Mouse (Mus musculus): Measurements from ENCODE around the gene Tenm1. TPM values are rescaled to one million over a fixed set of nuclear protein-coding genes. Genes with fewer than 3 reads are reported as not detected.
A peak's percentile ranks its signal among the peaks of the same experiment; 100 is the strongest.

Gene Tenm1
- polyA plus RNA-seq, 1 experiment: not detected

GRCm38 (mm10) chrX:42580521-42580920, 848.4 kb downstream of the Tenm1 start:
- 82% methylated on average over 2 of the region's 2 CpGs for WGBS

GRCm38 (mm10) chrX:42558683-42559082, 870.2 kb downstream of the Tenm1 start:
- no peaks in the 10 kb centered on the region for H3K36me3 ChIP-seq (ENCODE audit: control insufficient read depth, insufficient read depth, low read length)
- no peaks in the 10 kb centered on the region for H3K27me3 ChIP-seq (ENCODE audit: control insufficient read depth, insufficient read depth, low read length)
- H3K4me1 ChIP-seq (ENCODE audit: control insufficient read depth, insufficient read depth, insufficient read length): no peaks in the 10 kb centered on the region
- H3K27ac ChIP-seq (ENCODE audit: insufficient read depth, low read length): no peak overlapping the region
- H3K4me3 ChIP-seq (ENCODE audit: extremely low read depth, insufficient read depth, insufficient read length): no peak overlapping the region
- no peak for DNase-seq (ENCODE audit: low read depth in 1 of 2, low spot score in 2 of 2)
- WGBS: 77% methylated on average over 4 of the region's 4 CpGs
- no peak for TF ChIP-seq CTCF (IDR thresholded peaks at IDR 0.05; ENCODE audit: extremely low read depth, insufficient read depth, insufficient read length, insufficient replicate concordance)
- TF ChIP-seq POLR2A (IDR thresholded peaks at IDR 0.05; ENCODE audit: low read depth, low read length): no peak

More at GRCm38 (mm10) chrX:42580521-42580920, 848.4 kb downstream of the Tenm1 start:
- Histone ChIP-seq H3K27ac (ENCODE audit: insufficient read depth, low read length) (no peak overlapping the region), H3K27me3 (ENCODE audit: control insufficient read depth, insufficient read depth, low read length) (no peaks in the 10 kb centered on the region), H3K4me1 (ENCODE audit: control insufficient read depth, insufficient read depth, insufficient read length) (no peaks in the 10 kb centered on the region), H3K36me3 (ENCODE audit: control insufficient read depth, insufficient read depth, low read length) (no peaks in the 10 kb centered on the region), H3K4me3 (ENCODE audit: extremely low read depth, insufficient read depth, insufficient read length) (no peak overlapping the region)
- no peak for TF ChIP-seq POLR2A (IDR thresholded peaks at IDR 0.05; ENCODE audit: low read depth, low read length)
- no peak for TF ChIP-seq CTCF (IDR thresholded peaks at IDR 0.05; ENCODE audit: extremely low read depth, insufficient read depth, insufficient read length, insufficient replicate concordance)
- DNase-seq (ENCODE audit: low read depth in 1 of 2, low spot score in 2 of 2): no peak

GRCm38 (mm10) chrX:42557284-42557683, 871.6 kb downstream of the Tenm1 start:
- Histone ChIP-seq H3K27ac (ENCODE audit: insufficient read depth, low read length) (no peak overlapping the region), H3K4me3 (ENCODE audit: extremely low read depth, insufficient read depth, insufficient read length) (no peak overlapping the region), H3K27me3 (ENCODE audit: control insufficient read depth, insufficient read depth, low read length) (no peaks in the 10 kb centered on the region), H3K4me1 (ENCODE audit: control insufficient read depth, insufficient read depth, insufficient read length) (no peaks in the 10 kb centered on the region), H3K36me3 (ENCODE audit: control insufficient read depth, insufficient read depth, low read length) (no peaks in the 10 kb centered on the region)
- WGBS: 28% methylated on average over 7 of the region's 7 CpGs
- TF ChIP-seq CTCF (IDR thresholded peaks at IDR 0.05; ENCODE audit: extremely low read depth, insufficient read depth, insufficient read length, insufficient replicate concordance): peak; percentile 13; the same call in 1 of the 2 replicates
- no peak for TF ChIP-seq POLR2A (IDR thresholded peaks at IDR 0.05; ENCODE audit: low read depth, low read length)
- DNase-seq (ENCODE audit: low read depth in 1 of 2, low spot score in 2 of 2): no peak

- Histone ChIP-seq H3K27me3 (ENCODE audit: control insufficient read depth, insufficient read depth, low read length) (no peaks in the 10 kb centered on the region), H3K4me1 (ENCODE audit: control insufficient read depth, insufficient read depth, insufficient read length) (no peaks in the 10 kb centered on the region), H3K27ac (ENCODE audit: insufficient read depth, low read length) (no peak overlapping the region), H3K4me3 (ENCODE audit: extremely low read depth, insufficient read depth, insufficient read length) (no peak overlapping the region), H3K36me3 (ENCODE audit: control insufficient read depth, insufficient read depth, low read length) (no peaks in the 10 kb centered on the region)
- DNase-seq (ENCODE audit: low read depth in 1 of 2, low spot score in 2 of 2): no peak
- WGBS: 54% methylated on average over 4 of the region's 4 CpGs
- TF ChIP-seq CTCF (IDR thresholded peaks at IDR 0.05; ENCODE audit: extremely low read depth, insufficient read depth, insufficient read length, insufficient replicate concordance): no peak
- TF ChIP-seq POLR2A (IDR thresholded peaks at IDR 0.05; ENCODE audit: low read depth, low read length): no peak
Observed at GRCm38 (mm10) chrX:42548513-42548912, 880.4 kb downstream of the Tenm1 start.

GRCm38 (mm10) chrX:42545076-42545475, 883.9 kb downstream of the Tenm1 start:
- Histone ChIP-seq H3K4me1 (ENCODE audit: control insufficient read depth, insufficient read depth, insufficient read length) (no peaks in the 10 kb centered on the region), H3K27ac (ENCODE audit: insufficient read depth, low read length) (no peak overlapping the region), H3K36me3 (ENCODE audit: control insufficient read depth, insufficient read depth, low read length) (no peaks in the 10 kb centered on the region), H3K4me3 (ENCODE audit: extremely low read depth, insufficient read depth, insufficient read length) (no peak overlapping the region), H3K27me3 (ENCODE audit: control insufficient read depth, insufficient read depth, low read length) (no peaks in the 10 kb centered on the region)
- DNase-seq (ENCODE audit: low read depth in 1 of 2, low spot score in 2 of 2): no peak
- WGBS: 80% methylated on average over 1 of the region's 1 CpGs
- TF ChIP-seq POLR2A (IDR thresholded peaks at IDR 0.05; ENCODE audit: low read depth, low read length) (no peak), CTCF (IDR thresholded peaks at IDR 0.05; ENCODE audit: extremely low read depth, insufficient read depth, insufficient read length, insufficient replicate concordance) (no peak)

DNA sequence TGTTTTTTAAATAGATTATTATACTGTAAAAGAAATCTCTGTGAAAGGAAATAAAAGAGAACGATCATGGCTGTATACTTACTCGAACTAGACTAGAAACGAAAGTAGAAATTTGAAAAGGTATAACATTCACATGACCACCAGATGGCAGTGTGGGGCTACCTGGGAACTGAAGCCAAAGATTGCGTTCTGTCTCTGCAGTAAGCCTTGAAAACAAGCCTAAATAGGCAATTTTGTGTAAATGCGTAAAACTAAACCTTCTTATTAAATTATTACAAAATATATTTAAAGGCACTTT, 888.2 kb downstream of the Tenm1 start:
- H3K4me3 ChIP-seq (ENCODE audit: extremely low read depth, insufficient read depth, insufficient read length): no peak overlapping the region

GRCm38 (mm10) chrX:42540030-42540755, 888.7 kb downstream of the Tenm1 start:
- no peak overlapping the region for H3K27ac ChIP-seq (ENCODE audit: insufficient read depth, low read length)
- WGBS: 49% methylated on average over 3 of the region's 3 CpGs
- H3K27me3 ChIP-seq (ENCODE audit: control insufficient read depth, insufficient read depth, low read length): no peaks in the 10 kb centered on the region
- H3K4me3 ChIP-seq (ENCODE audit: extremely low read depth, insufficient read depth, insufficient read length): no peak overlapping the region
- no peak for TF ChIP-seq POLR2A (IDR thresholded peaks at IDR 0.05; ENCODE audit: low read depth, low read length)
- H3K36me3 ChIP-seq (ENCODE audit: control insufficient read depth, insufficient read depth, low read length): no peaks in the 10 kb centered on the region
- H3K4me1 ChIP-seq (ENCODE audit: control insufficient read depth, insufficient read depth, insufficient read length): no peaks in the 10 kb centered on the region
- no peak for DNase-seq (ENCODE audit: low read depth in 1 of 2, low spot score in 2 of 2)

More for the DNA sequence above, 888.2 kb downstream of the Tenm1 start:
- Histone ChIP-seq H3K4me1 (ENCODE audit: control insufficient read depth, insufficient read depth, insufficient read length) (no peaks in the 10 kb centered on the region), H3K36me3 (ENCODE audit: control insufficient read depth, insufficient read depth, low read length) (no peaks in the 10 kb centered on the region), H3K27ac (ENCODE audit: insufficient read depth, low read length) (no peak overlapping the region), H3K27me3 (ENCODE audit: control insufficient read depth, insufficient read depth, low read length) (no peaks in the 10 kb centered on the region)
- DNase-seq (ENCODE audit: low read depth in 1 of 2, low spot score in 2 of 2): peak; percentile 43 to 51
- TF ChIP-seq POLR2A (IDR thresholded peaks at IDR 0.05; ENCODE audit: low read depth, low read length) (no peak), CTCF (IDR thresholded peaks at IDR 0.05; ENCODE audit: extremely low read depth, insufficient read depth, insufficient read length, insufficient replicate concordance) (peak; percentile 13; the same call in 1 of the 2 replicates)
- WGBS: 28% methylated on average over 5 of the region's 5 CpGs
